Mouse (Mus musculus) midbrain, embryonic 15.5 days (tissue): Measurements from ENCODE around the gene Zfp994. TPM values are rescaled to one million over a fixed set of nuclear protein-coding genes. Genes with fewer than 3 reads are reported as not detected.
A peak's percentile ranks its signal among the peaks of the same experiment; 100 is the strongest.
"Not testable (repeated sequence)": the region's sequence is repeated elsewhere in the genome, so short reads cannot be mapped to it uniquely, and the experiment has no call there.

ENCODE experiments used
- ATAC-seq: fragments of 200-750 bp; cut with Nextera tagmentation; replicated peaks from 2 replicates; pipeline ENCODE4 v1.8.0; 2017; ENCODE audit warnings: moderate TSS enrichment
- H3K27ac ChIP-seq: fragments of 300-500 bp; sonication (generic); 2 replicates; pipeline ENCODE4 v1.5.1; 2015; ENCODE audit warnings: mild to moderate bottlenecking, inconsistent platforms
- H3K27me3 ChIP-seq: fragments of 300-500 bp; sonication (generic); replicated peaks from 2 replicates; pipeline ENCODE4 v1.6.1; 2015; ENCODE audit warnings: inconsistent platforms
- H3K36me3 ChIP-seq: fragments of 300-500 bp; sonication (generic); replicated peaks from 2 replicates; pipeline ENCODE4 v1.6.1; 2015; ENCODE audit warnings: inconsistent platforms
- H3K4me1 ChIP-seq: fragments of 300-500 bp; sonication (generic); 2 replicates; pipeline ENCODE4 v1.6.1; 2015; ENCODE audit warnings: inconsistent platforms
- H3K4me2 ChIP-seq: fragments of 300-500 bp; sonication (generic); 2 replicates; pipeline ENCODE4 v1.6.1; 2015; ENCODE audit warnings: inconsistent platforms, mild to moderate bottlenecking, moderate library complexity
- H3K4me3 ChIP-seq: fragments of 300-500 bp; sonication (generic); 2 replicates; pipeline ENCODE4 v1.5.1; 2015; ENCODE audit warnings: mild to moderate bottlenecking, inconsistent platforms
- H3K9ac ChIP-seq: fragments of 300-500 bp; sonication (generic); 2 replicates; pipeline ENCODE4 v1.6.1; 2015; ENCODE audit warnings: mild to moderate bottlenecking, inconsistent platforms
- H3K9me3 ChIP-seq: fragments of 300-500 bp; sonication (generic); 2 replicates; pipeline ENCODE4 v1.6.1; 2016; ENCODE audit warnings: inconsistent platforms
- WGBS: fragments of 180-500 bp; shearing (Covaris S2); methylation state at CpG from one replicate; pipeline ENCODE4 v1.1.7; 2015; ENCODE audit warnings: mixed read lengths; 5-methylcytosine and 5-hydroxymethylcytosine counted together
- polyA plus RNA-seq: library from polyadenylated mRNA; unstranded; fragments of >200 nt; fragmentation: Nextera tagmentation; extraction: Ambion mirVana; gene quantifications from 2 replicates; pipeline ENCODE4 v1.2.1, GENCODE M21; 2015

The Zfp994 gene
- 4.0 and 4.3 TPM in 2 replicates for polyA plus RNA-seq

GRCm38 (mm10) chr17:22225422-22226012 lies at the start of gene Zfp994:
TSS of gene Zfp994 (minus strand) at chr17:22225616.
- Histone ChIP-seq H3K9ac (peak within 1 kb of the TSS; percentile 56), H3K4me2 (peak within 1 kb of the TSS; percentile 59), H3K4me3 (peak within 1 kb of the TSS; percentile 52), H3K27ac (peak within 1 kb of the TSS; percentile 75)
- 0% methylated on average over 23 of the region's 23 CpGs for WGBS
- H3K36me3 ChIP-seq, H3K9me3 ChIP-seq, H3K27me3 ChIP-seq, H3K4me1 ChIP-seq: not testable (repeated sequence)
- peak; percentile 100 for ATAC-seq

GRCm38 (mm10) chr17:22230701-22231100 lies 5.3 kb upstream of the Zfp994 start:
- WGBS = 67% methylated on average over 19 of the region's 19 CpGs
- H3K9me3 ChIP-seq, H3K27ac ChIP-seq, H3K4me1 ChIP-seq, H3K4me2 ChIP-seq, H3K9ac ChIP-seq, H3K4me3 ChIP-seq, H3K27me3 ChIP-seq, H3K36me3 ChIP-seq, ATAC-seq: not testable (repeated sequence)

DNA sequence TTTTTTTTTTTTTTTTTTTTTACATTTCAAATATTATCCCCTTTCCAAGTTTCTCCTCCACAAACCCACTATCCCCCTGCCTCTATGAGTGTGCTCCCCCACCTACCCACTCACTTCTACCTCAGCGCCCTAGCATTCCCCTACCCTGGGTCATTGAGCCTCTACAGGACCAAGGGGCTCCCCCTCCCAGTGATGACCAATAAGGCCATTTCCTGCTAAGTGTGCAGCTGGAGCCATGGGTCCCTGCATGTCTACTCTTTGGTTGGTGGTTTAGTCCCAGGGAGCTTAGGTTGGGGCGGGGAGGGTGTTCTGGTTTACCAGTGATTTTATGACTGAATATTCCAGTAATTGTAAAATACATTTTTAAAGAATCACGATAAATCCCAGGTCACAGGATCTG lies 401 bp downstream of the Zfp994 start:
- not testable (repeated sequence) for H3K9me3 ChIP-seq, H3K36me3 ChIP-seq, H3K27me3 ChIP-seq, H3K27ac ChIP-seq, H3K4me1 ChIP-seq
- 1% methylated on average over 3 of the region's 3 CpGs for WGBS
- peak; percentile 85 for ATAC-seq
- Histone ChIP-seq H3K4me2 (peak overlapping the region; percentile 59), H3K9ac (peak overlapping the region; percentile 56; the same call in 1 of the 2 replicates), H3K4me3 (peak overlapping the region; percentile 52)

DNA sequence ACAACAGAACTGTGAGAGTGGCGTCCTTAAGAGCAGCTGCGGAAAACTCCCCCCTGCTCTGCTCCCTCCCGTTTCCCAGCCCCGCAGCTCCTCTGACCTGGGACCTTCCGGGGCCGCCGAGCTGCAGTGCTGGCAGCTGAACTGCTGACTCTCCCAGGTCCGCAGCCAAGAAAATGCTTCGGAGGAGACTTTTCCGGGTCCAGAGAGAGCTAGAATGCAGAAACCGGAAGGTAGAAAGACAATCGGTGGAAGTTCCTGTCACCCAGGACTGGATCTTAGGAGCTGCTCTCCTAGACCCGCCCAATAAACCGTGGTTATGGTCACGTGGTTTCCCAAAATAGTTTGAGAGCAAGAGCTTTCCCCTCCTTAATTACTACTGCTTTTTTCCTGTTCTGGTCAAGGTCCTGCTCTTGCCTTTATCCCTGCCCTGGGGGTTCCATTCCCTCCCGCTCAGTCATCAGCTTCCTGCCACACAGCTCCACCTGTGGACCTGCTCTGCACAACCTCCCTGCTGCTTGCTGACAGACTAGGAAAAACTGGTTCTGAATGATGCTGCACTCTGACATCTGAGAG lies 59.6 kb downstream of the Zfp994 start, which contains the start of gene Zfp947:
Gene Zfp947 (minus strand): TSS at position 469 of the 573 bp plus-strand sequence.
- Histone ChIP-seq H3K27ac (peak within 1 kb of the TSS; percentile 58), H3K9ac (peak within 1 kb of the TSS; percentile 47), H3K4me3 (peak within 1 kb of the TSS; percentile 52), H3K4me2 (peak within 1 kb of the TSS; percentile 55)
- ATAC-seq = peak; percentile 96
- not testable (repeated sequence) for H3K27me3 ChIP-seq, H3K4me1 ChIP-seq, H3K9me3 ChIP-seq, H3K36me3 ChIP-seq
- WGBS = under 1% methylated on average over 16 of the region's 16 CpGs

DNA sequence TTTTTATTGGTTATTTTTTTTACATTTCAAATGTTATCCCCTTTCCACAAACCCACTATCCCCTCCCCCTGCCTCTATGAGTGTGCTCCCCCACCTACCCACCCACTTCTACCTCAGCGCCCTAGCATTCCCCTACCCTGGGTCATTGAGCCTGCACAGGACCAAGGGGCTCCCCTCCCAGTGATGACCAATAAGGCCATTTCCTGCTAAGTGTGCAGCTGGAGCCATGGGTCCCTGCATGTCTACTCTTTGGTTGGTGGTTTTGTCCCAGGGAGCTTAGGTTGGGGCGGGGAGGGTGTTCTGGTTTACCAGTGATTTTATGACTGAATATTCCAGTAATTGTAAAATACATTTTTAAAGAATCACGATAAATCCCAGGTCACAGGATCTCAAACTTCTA lies 60.1 kb downstream of the Zfp994 start:
- Histone ChIP-seq H3K27ac (peak overlapping the region; percentile 58; the same call in 1 of the 2 replicates), H3K9ac (peak overlapping the region; percentile 47), H3K4me3 (peak overlapping the region; percentile 52), H3K4me2 (peak overlapping the region; percentile 55)
- not testable (repeated sequence) for H3K36me3 ChIP-seq, H3K4me1 ChIP-seq, H3K9me3 ChIP-seq, H3K27me3 ChIP-seq
- WGBS = 7% methylated on average over 3 of the region's 3 CpGs
- ATAC-seq = peak; percentile 82

DNA sequence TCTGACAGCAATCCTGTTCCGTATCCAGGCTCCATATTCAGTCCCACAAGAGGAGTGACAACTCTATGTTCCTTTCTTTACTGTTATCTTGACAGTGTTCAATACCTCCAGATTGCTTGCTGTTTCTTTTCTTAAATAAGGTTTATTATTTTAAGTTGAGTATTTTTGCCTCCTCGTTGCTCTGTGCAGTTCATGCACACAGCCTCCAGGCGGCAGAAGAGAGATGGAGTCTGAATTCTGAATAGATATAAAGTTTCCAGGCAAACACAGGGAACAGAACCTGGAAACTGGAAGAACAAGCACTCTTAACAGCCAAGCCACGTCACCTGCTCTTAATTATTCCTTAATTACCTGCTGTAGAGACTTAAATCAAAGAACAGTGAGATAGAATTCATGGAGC lies 71.5 kb downstream of the Zfp994 start:
- H3K27ac ChIP-seq, H3K36me3 ChIP-seq, ATAC-seq, H3K27me3 ChIP-seq, H3K4me1 ChIP-seq, H3K9ac ChIP-seq, H3K9me3 ChIP-seq, H3K4me2 ChIP-seq, H3K4me3 ChIP-seq: not testable (repeated sequence)
- 49% methylated on average over 4 of the region's 4 CpGs for WGBS

Other genes with a start within 250 kb of the Zfp994 start
- gene Zfp947, start 59.4 kb downstream of the Zfp994 start, polyA plus RNA-seq = 2.0 and 2.2 TPM in 2 replicates
- gene CT030661.1, start 89.2 kb upstream of the Zfp994 start, polyA plus RNA-seq = 9.9 and 12.4 TPM in 2 replicates
- 12.2 and 12.6 TPM in 2 replicates for gene Zfp944, start 135.8 kb upstream of the Zfp994 start, polyA plus RNA-seq
- 9.7 and 10.9 TPM in 2 replicates for gene Zfp758, start 135.8 kb upstream of the Zfp994 start, polyA plus RNA-seq
- 32.0 and 35.2 TPM in 2 replicates for gene Zfp946, start 198.6 kb upstream of the Zfp994 start, polyA plus RNA-seq